ENCODE assay signal across 18 mouse cellular contexts in genomic region chr1:173678605-173679004, GRCm38 (mm10). TPM values are rescaled to one million over a fixed set of nuclear protein-coding genes. Genes with fewer than 3 reads are reported as not detected.
"Had no signal": no experiment of that assay in that cellular context is flagged by ENCODE, and none has a peak within 500 bp of the region (broad histone marks: within the 10 kb centered on the region; RNA-seq: fewer than 3 reads in every experiment).

No protein-coding gene starts in this region.

RNA-seq across cellular contexts. Expression of gene Ifi208, which starts 5.1 kb away (rescaled TPM):
- total RNA-seq: hematopoietic stem cell, adult 5-6 weeks; layer of hippocampus, adult 2 months; layer of hippocampus, postnatal 10 days; left cerebral cortex, adult 2 months; left cerebral cortex, postnatal 14 days; left cerebral cortex, postnatal 36 days had no signal
- polyA plus RNA-seq: heart, embryonic 13.5 days; heart, embryonic 15.5 days; heart, postnatal 0 days; hindbrain, embryonic 11.5 days; hindbrain, embryonic 13.5 days; hindbrain, postnatal 0 days; intestine, embryonic 14.5 days; kidney, embryonic 16.5 days; limb, embryonic 10.5 days; limb, embryonic 12.5 days; liver, embryonic 11.5 days had no signal

RNA-seq across cellular contexts. Expression of gene Ifi209, which starts 47.9 kb away (rescaled TPM):
- total RNA-seq: gastrocnemius, adult 18-20 months; layer of hippocampus, adult 2 months; layer of hippocampus, postnatal 10 days; left cerebral cortex, adult 2 months; left cerebral cortex, postnatal 14 days; left cerebral cortex, postnatal 36 days had no signal
- polyA plus RNA-seq: hindbrain, embryonic 11.5 days; hindbrain, embryonic 13.5 days; hindbrain, postnatal 0 days; limb, embryonic 12.5 days had no signal
